Mouse (Mus musculus) myocyte (in vitro differentiated cells): ENCODE results near the gene Prx. TPM values are rescaled to one million over a fixed set of nuclear protein-coding genes. Genes with fewer than 3 reads are reported as not detected.

Experiments
- H3K27me3 ChIP-seq: one replicate; pipeline ENCODE4 v1.6.1; 2011; ENCODE audit not compliant: control insufficient read depth, insufficient read depth, insufficient read length
- H3K36me3 ChIP-seq: one replicate; pipeline ENCODE4 v1.6.1; 2011; ENCODE audit not compliant: control insufficient read depth, insufficient read depth
- H3K4me2 ChIP-seq: one replicate; pipeline ENCODE4 v1.6.1; 2011; ENCODE audit warnings: low read depth, control low read depth
- H3K4me3 ChIP-seq: one replicate; pipeline ENCODE4 v1.5.1; 2011; ENCODE audit warnings: mild to moderate bottlenecking, control low read depth, moderate library complexity
- H3K79me2 ChIP-seq: one replicate; pipeline ENCODE4 v1.6.1; 2011; ENCODE audit not compliant: control insufficient read depth, insufficient read depth
- H3ac ChIP-seq: one replicate; pipeline ENCODE4 v1.6.1; 2011; ENCODE audit not compliant: control insufficient read depth, insufficient read length
- CEBPB ChIP-seq: IDR thresholded peaks from 2 replicates; pipeline ENCODE4 v1.6.1; 2011; ENCODE audit warnings: mild to moderate bottlenecking, moderate library complexity; ENCODE audit not compliant: poor library complexity, insufficient read depth, severe bottlenecking
- E2F4 ChIP-seq: IDR thresholded peaks from one replicate; pipeline ENCODE4 v1.6.1; 2011; ENCODE audit warnings: mild to moderate bottlenecking, control low read depth, moderate library complexity; ENCODE audit not compliant: insufficient read depth
- MAX ChIP-seq: IDR thresholded peaks from one replicate; pipeline ENCODE4 v1.6.1; 2011; ENCODE audit warnings: low read depth, mild to moderate bottlenecking, control low read depth
- MYOD1 ChIP-seq, 3 experiments: IDR thresholded peaks; one replicate each; pipeline ENCODE4 v1.6.1; 2011; ENCODE audit warnings: control low read depth in 2 of 3, low read depth in 2 of 3, mild to moderate bottlenecking in 2 of 3, moderate library complexity in 1 of 3; ENCODE audit not compliant: insufficient read length in 2 of 3, control insufficient read depth in 1 of 3
- MYOG ChIP-seq, 3 experiments: IDR thresholded peaks; one replicate each; pipeline ENCODE4 v1.6.1; 2011; ENCODE audit warnings: control low read depth in 2 of 3, low read depth in 2 of 3, mild to moderate bottlenecking in 2 of 3; ENCODE audit not compliant: insufficient read length in 2 of 3, control insufficient read depth in 1 of 3, insufficient read depth in 1 of 3
- POLR2A ChIP-seq: IDR thresholded peaks from one replicate; pipeline ENCODE4 v1.6.1; 2011; ENCODE audit warnings: low read depth, mild to moderate bottlenecking, control low read depth, moderate library complexity; ENCODE audit not compliant: insufficient read length
- POLR2AphosphoS2 ChIP-seq: IDR thresholded peaks from one replicate; pipeline ENCODE4 v1.6.1; 2011; ENCODE audit warnings: low read depth, control low read depth; ENCODE audit not compliant: insufficient read length
- REST ChIP-seq: IDR thresholded peaks from one replicate; pipeline ENCODE4 v1.6.1; 2011; ENCODE audit warnings: mild to moderate bottlenecking, control low read depth, moderate library complexity; ENCODE audit not compliant: insufficient read depth, insufficient read length
- SRF ChIP-seq: IDR thresholded peaks from one replicate; pipeline ENCODE4 v1.6.1; 2011; ENCODE audit warnings: low read depth; ENCODE audit not compliant: control insufficient read depth, insufficient read length
- TCF12 ChIP-seq: IDR thresholded peaks from one replicate; pipeline ENCODE4 v1.6.1; 2011; ENCODE audit warnings: mild to moderate bottlenecking, control low read depth; ENCODE audit not compliant: poor library complexity, insufficient read depth, severe bottlenecking
- TCF3 ChIP-seq: IDR thresholded peaks from one replicate; pipeline ENCODE4 v1.6.1; 2011; ENCODE audit warnings: low read depth, control low read depth; ENCODE audit not compliant: insufficient read length
- USF1 ChIP-seq: IDR thresholded peaks from one replicate; pipeline ENCODE4 v1.6.1; 2011; ENCODE audit warnings: low read depth, mild to moderate bottlenecking, control low read depth, moderate library complexity
- polyA plus RNA-seq: library from polyadenylated mRNA; unstranded; fragments of >200 nt; fragmentation: generic; extraction: Trizol; gene quantifications from one replicate; pipeline ENCODE4 v1.2.1, GENCODE M21; 2012; ENCODE audit warnings: missing spikeins

Gene Prx
- polyA plus RNA-seq, 1 experiment: 4.2 TPM

DNA sequence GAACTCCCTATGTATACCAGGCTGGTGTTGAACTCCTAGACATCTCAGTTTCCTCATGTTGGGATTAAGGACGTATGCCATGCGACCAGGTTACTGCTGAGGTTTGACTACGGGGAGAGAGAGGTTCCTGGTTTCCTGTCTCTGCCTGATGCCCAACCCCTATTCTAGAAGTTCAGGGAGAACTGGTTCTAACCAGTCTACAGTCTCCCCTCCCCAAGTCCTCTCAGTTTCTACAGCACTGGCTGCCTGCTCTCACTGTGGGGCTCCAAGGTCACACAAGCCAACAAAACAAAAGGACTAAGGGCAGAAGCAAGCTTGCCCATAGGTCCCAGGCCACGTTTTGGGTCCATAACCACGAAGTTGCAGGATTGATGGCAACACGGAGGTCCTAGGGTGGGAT lies 50.5 kb downstream of the Prx start:
- Histone ChIP-seq H3K36me3 (no peaks in the 10 kb centered on the region), H3ac (no peak overlapping the region), H3K4me3 (no peak overlapping the region), H3K4me2 (no peak overlapping the region), H3K27me3 (no peaks in the 10 kb centered on the region), H3K79me2 (peaks cover 14% of the 10 kb centered on the region)
- TF ChIP-seq REST (no peak), POLR2A (no peak), E2F4 (no peak), USF1 (no peak)

DNA sequence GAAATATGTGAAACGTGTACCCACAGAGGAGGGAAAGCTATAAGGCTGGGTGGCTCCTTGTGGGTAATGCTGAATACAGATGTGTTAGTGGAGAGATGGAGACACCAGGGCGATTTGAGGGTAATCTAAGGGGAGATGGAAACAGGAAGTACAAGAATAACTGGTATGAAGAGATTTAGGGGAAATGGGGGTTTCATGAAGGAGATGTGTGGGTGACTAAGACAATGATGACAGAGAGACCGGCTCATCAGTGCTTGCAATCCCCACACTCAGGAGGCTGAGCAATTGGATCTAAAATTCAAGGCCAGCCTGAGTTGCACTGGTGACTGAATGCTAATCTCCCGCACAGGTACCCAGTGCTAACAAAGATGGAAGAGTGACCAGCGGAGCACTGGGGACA lies 52.9 kb downstream of the Prx start:
- peak overlapping the region; percentile 71 for H3K4me2 ChIP-seq
- peak overlapping the region; percentile 69 for H3ac ChIP-seq
- peak overlapping the region; percentile 86 for H3K4me3 ChIP-seq
- peaks cover 4% of the 10 kb centered on the region for H3K36me3 ChIP-seq
- TF ChIP-seq MYOG (IDR thresholded peaks at IDR 0.05; ENCODE audit: control insufficient read depth in 1 of 3, insufficient read depth in 1 of 3, insufficient read length in 2 of 3, low read depth in 2 of 3) (no peak), SRF (no peak), MYOD1 (IDR thresholded peaks at IDR 0.05; ENCODE audit: control insufficient read depth in 1 of 3, insufficient read length in 2 of 3, low read depth in 2 of 3) (no peak), TCF12 (no peak), TCF3 (no peak), POLR2AphosphoS2 (no peak), MAX (no peak)
- H3K27me3 ChIP-seq: no peaks in the 10 kb centered on the region
- peaks cover 33% of the 10 kb centered on the region for H3K79me2 ChIP-seq

DNA sequence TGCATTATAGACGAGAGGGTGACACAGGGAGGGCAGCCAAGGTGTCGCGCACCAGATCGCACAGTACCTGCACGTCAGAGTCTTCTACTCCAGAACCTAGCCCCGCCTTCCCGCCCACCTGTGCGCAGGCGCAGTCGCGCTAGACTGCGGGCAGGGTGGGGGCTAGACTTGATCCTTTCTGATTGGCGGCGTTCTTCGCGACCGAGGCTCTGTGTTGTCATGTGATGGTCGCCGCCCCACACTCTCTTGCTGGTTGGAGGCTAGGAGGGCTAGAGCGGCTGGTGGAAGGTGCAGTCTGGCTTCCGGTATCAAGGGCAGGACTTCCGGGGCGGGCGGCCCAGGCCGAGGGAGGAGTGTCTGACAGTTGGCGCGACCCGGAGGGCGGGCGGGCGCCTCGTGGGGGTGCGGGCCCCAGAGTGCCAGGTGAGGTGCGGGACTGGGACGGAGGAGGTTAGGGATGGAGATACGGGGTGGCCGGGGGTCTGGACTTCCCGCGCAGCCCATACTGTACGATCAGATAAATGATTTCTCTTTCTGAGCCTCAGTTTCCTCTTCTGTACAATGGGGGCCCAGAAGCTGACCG lies 53.9 kb downstream of the Prx start, which contains the start of the genes Pld3 and 2310022A10Rik:
Gene Pld3, minus strand, starts transcription at position 288 of the 583 bp plus-strand sequence.
Gene 2310022A10Rik, plus strand, starts transcription at position 303 of the 583 bp plus-strand sequence.
- Histone ChIP-seq H3K4me3 (peak within 1 kb of the TSS; percentile 86), H3K36me3 (peaks cover 4% of the 10 kb centered on the region)
- TF ChIP-seq MYOG (IDR thresholded peaks at IDR 0.05; ENCODE audit: control insufficient read depth in 1 of 3, insufficient read depth in 1 of 3, insufficient read length in 2 of 3, low read depth in 2 of 3) (peak in 2 of 3 experiments; percentile 2 to 55), MAX (no peak), POLR2AphosphoS2 (peak; percentile 80), SRF (peak; percentile 35), MYOD1 (IDR thresholded peaks at IDR 0.05; ENCODE audit: control insufficient read depth in 1 of 3, insufficient read length in 2 of 3, low read depth in 2 of 3) (peak in 1 of 3 experiments; percentile 3), CEBPB (no peak), POLR2A (peak; percentile 66), USF1 (peak; percentile 81)

DNA sequence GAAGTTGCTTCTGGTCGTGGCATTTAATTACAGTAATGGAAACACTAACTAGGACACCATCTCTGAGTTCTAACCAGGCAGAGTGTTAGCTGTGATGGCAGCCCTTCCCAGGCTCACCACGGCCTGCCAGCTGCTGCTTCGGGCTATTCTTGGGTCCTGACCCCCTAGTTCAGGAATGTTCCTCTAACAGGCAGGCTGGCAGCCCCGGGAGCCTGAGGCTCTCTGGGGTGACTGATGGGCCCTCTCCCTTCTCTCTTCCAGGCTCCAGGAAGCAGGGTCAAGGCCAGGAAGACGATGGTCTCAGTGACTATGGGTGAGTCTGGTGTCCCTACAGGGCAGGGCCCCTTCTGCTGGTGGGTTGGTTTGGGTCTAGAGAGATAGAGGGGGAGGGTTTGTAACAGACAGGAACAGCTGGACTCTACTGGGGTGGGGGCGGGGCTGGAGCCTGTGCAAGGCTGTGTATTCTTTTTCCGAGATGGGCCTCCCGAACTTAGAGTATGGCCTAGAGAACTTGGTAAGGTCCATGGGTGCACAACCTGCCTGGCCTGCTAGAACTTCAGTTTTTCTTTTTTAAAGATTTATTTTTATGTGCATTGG lies 61.3 kb downstream of the Prx start:
- Histone ChIP-seq H3K36me3 (peaks cover 4% of the 10 kb centered on the region), H3K4me2 (peak overlapping the region; percentile 88)

More for the DNA sequence above, 53.9 kb downstream of the Prx start, which contains the start of the genes Pld3 and 2310022A10Rik:
- peak within 1 kb of the TSS; percentile 91 for H3K4me2 ChIP-seq
- H3K79me2 ChIP-seq: peaks cover 33% of the 10 kb centered on the region
- peak within 1 kb of the TSS; percentile 69 for H3ac ChIP-seq
- H3K27me3 ChIP-seq: no peaks in the 10 kb centered on the region

DNA sequence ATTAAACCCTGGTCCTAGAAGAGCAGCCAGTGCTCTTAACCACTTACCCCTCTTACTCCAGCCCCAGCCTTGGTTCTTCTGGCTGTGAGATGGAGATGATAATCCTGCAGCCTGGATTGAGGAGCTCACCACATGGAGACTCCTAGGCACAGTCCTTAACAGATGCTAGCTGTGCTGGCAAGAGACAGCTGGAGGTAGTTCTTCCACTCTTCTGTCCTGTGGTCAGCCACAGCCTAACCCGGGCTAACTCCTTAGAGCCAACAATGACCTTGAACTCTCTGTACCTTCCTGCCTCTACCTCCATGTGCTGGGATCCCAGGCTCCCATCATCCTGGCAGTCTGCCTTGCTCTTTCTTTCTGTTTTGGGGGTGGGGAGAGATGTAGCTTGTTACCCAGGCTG lies 61.9 kb downstream of the Prx start:
- H3ac ChIP-seq: no peak overlapping the region
- peaks cover 11% of the 10 kb centered on the region for H3K79me2 ChIP-seq
- peak overlapping the region; percentile 17 for H3K4me3 ChIP-seq
- no peaks in the 10 kb centered on the region for H3K27me3 ChIP-seq
- H3K36me3 ChIP-seq: peaks cover 4% of the 10 kb centered on the region
- H3K4me2 ChIP-seq: peak overlapping the region; percentile 88
- TF ChIP-seq POLR2AphosphoS2: no peak
- no peak for TF ChIP-seq CEBPB
- peak; percentile 58 for TF ChIP-seq TCF12
- no peak for TF ChIP-seq REST
- no peak for TF ChIP-seq E2F4
- TF ChIP-seq USF1: no peak
- TF ChIP-seq POLR2A: no peak
- TF ChIP-seq MYOD1 (IDR thresholded peaks at IDR 0.05; ENCODE audit: control insufficient read depth in 1 of 3, insufficient read length in 2 of 3, low read depth in 2 of 3): peak; percentile 36 to 92 (median 91)
- TF ChIP-seq TCF3: peak; percentile 13
- TF ChIP-seq MAX: no peak
- peak; percentile 72 to 92 (median 87) for TF ChIP-seq MYOG (IDR thresholded peaks at IDR 0.05; ENCODE audit: control insufficient read depth in 1 of 3, insufficient read depth in 1 of 3, insufficient read length in 2 of 3, low read depth in 2 of 3)

More for the DNA sequence above, 61.3 kb downstream of the Prx start:
- Histone ChIP-seq H3K27me3 (no peaks in the 10 kb centered on the region), H3ac (no peak overlapping the region), H3K4me3 (peak overlapping the region; percentile 17), H3K79me2 (peaks cover 15% of the 10 kb centered on the region)
- TF ChIP-seq TCF12 (peak; percentile 41), REST (no peak), TCF3 (no peak), USF1 (no peak), POLR2A (peak; percentile 36), MAX (no peak), CEBPB (no peak), MYOG (IDR thresholded peaks at IDR 0.05; ENCODE audit: control insufficient read depth in 1 of 3, insufficient read depth in 1 of 3, insufficient read length in 2 of 3, low read depth in 2 of 3) (peak; percentile 74 to 88 (median 78)), SRF (no peak), MYOD1 (IDR thresholded peaks at IDR 0.05; ENCODE audit: control insufficient read depth in 1 of 3, insufficient read length in 2 of 3, low read depth in 2 of 3) (peak; percentile 84 to 94 (median 93)), POLR2AphosphoS2 (peak; percentile 29)
